1 mouse cellular context compared by ENCODE assay signal in the genomic region with DNA sequence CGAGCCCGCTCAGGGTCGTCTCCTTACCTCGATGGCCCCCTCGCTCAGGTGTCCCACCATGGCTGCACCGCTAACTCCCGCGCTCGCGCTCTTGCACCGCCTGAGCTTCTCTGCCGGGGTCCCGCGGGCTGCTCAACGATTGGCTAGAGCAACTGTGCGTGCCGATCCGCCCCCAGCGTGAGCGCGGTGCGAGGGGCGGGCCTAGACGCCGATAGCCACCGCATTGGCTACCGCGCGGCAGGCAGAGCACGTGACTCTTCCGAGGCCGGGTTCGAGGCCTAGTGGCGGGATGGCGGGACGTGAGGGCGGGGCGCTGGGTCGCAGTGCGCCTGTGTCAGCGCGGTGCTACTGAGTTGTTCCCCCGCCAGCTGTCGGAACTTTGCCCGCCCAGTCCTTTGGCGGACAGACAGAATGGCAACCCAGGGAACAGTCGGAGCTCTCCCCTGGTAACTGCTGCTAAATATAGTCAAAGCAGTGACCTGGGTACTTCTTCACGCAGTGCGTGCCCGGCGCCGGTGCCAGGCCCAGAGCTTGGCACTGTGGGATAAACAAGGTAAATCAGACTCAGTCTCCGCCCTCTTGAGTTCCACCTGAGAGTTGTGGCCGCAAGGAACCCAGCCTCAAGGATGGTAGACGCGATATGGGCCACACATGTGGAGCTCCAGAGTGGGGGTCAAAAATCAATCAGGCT.
A peak's percentile ranks its signal among the peaks of the same experiment; 100 is the strongest.
TF ChIP-seq lines count a peak whose summit lies in the region.

A gene (minus strand): TSS at position 126 of the 691 bp plus-strand sequence.
A gene (plus strand): TSS at position 235 of the 691 bp plus-strand sequence.

TF ChIP-seq in CH12.LX, 34 proteins besides CTCF, POLR2A, EP300 and RAD21 (continued from another document):
- TF ChIP-seq KAT2A (IDR thresholded peaks at IDR 0.05; ENCODE audit: insufficient replicate concordance, low read length) = peak; percentile 76; the same call in 1 of the 2 replicates
- peak; percentile 75 for TF ChIP-seq ELF1 (IDR thresholded peaks at IDR 0.05; ENCODE audit: low read depth, low read length)
- TF ChIP-seq MEF2A (IDR thresholded peaks at IDR 0.05; ENCODE audit: borderline replicate concordance, low read depth, low read length) = peak; percentile 64
- peak; percentile 70; the same call in 1 of the 2 replicates for TF ChIP-seq CHD1 (IDR thresholded peaks at IDR 0.05; ENCODE audit: low read depth, low read length)
- TF ChIP-seq ETS1 (conservative IDR thresholded peaks at IDR 0.05; ENCODE audit: low read depth, low read length) = no peak; the same call in 1 of the 2 replicates
- 0 out of 2 replicates have a peak, but pooled peaks have one; percentile 38 for TF ChIP-seq MAZ (IDR thresholded peaks at IDR 0.05; ENCODE audit: low read depth, low read length)
- peak; percentile 62; the same call in 1 of the 2 replicates for TF ChIP-seq UBTF (IDR thresholded peaks at IDR 0.05; ENCODE audit: low read depth, low read length)
- peak; percentile 90 for TF ChIP-seq MXI1 (IDR thresholded peaks at IDR 0.05; ENCODE audit: low read depth, low read length)
- peak; percentile 28; the same call in 1 of the 2 replicates for TF ChIP-seq CHD2 (IDR thresholded peaks at IDR 0.05; ENCODE audit: low read length)
- no peak for TF ChIP-seq SMC3 (IDR thresholded peaks at IDR 0.05; ENCODE audit: low read depth, low read length)
- 0 out of 2 replicates have a peak, but pooled peaks have one; percentile 67 for TF ChIP-seq E2F4 (IDR thresholded peaks at IDR 0.05; ENCODE audit: insufficient replicate concordance, low read depth, low read length)
- TF ChIP-seq USF2 (conservative IDR thresholded peaks at IDR 0.05; ENCODE audit: low read depth, low read length) = peak; percentile 94
- peak; percentile 72 for TF ChIP-seq HCFC1 (IDR thresholded peaks at IDR 0.05; ENCODE audit: low read depth, low read length)
- peak; percentile 94 for TF ChIP-seq BHLHE40 (IDR thresholded peaks at IDR 0.05; ENCODE audit: low read depth, low read length)
- TF ChIP-seq GABPA (IDR thresholded peaks at IDR 0.05; ENCODE audit: insufficient replicate concordance, low read depth, low read length) = no peak
- TF ChIP-seq ZMIZ1 (IDR thresholded peaks at IDR 0.05; ENCODE audit: low read depth, low read length) = peak; percentile 23; the same call in 1 of the 2 replicates
- TF ChIP-seq ZNF384 (IDR thresholded peaks at IDR 0.05; ENCODE audit: low read depth, low read length) = no peak
- peak; percentile 25; the same call in 1 of the 2 replicates for TF ChIP-seq IRF4 (IDR thresholded peaks at IDR 0.05; ENCODE audit: low read depth, low read length)
- TF ChIP-seq ZKSCAN1 (IDR thresholded peaks at IDR 0.05; ENCODE audit: borderline replicate concordance, low read depth, low read length) = no peak
- 0 out of 2 replicates have a peak, but pooled peaks have one; percentile 16 for TF ChIP-seq TBP (conservative IDR thresholded peaks at IDR 0.05; ENCODE audit: low read depth, low read length)
- TF ChIP-seq SIN3A (IDR thresholded peaks at IDR 0.05; ENCODE audit: low read length) = peak; percentile 95
